Mouse (Mus musculus) heart, embryonic 14.5 days (tissue): Measurements from ENCODE around the gene Fam84a. TPM values are rescaled to one million over a fixed set of nuclear protein-coding genes. Genes with fewer than 3 reads are reported as not detected.

ENCODE experiments used
- ATAC-seq: fragments of 200-750 bp; cut with Nextera tagmentation; 2 replicates; pipeline ENCODE4 v1.8.0; 2017; ENCODE audit warnings: low read depth, moderate TSS enrichment; ENCODE audit not compliant: insufficient number of reproducible peaks, insufficient read depth, low FRiP score
- H3K27ac ChIP-seq, 2 experiments: fragments of 200-500 bp in 1 of 2; fragments of 300-500 bp in 1 of 2; sonication (generic) in 1 of 2; replicated peaks in 1 of 2; 2 replicates each; pipeline ENCODE4 v1.5.1; 2012 to 2014; ENCODE audit warnings: low read depth in 2 of 2, low read length in 2 of 2, control low read depth in 1 of 2, mild to moderate bottlenecking in 1 of 2, mixed read lengths in 1 of 2; ENCODE audit not compliant: control insufficient read depth in 1 of 2, insufficient read depth in 1 of 2
- H3K27me3 ChIP-seq: fragments of 300-500 bp; sonication (generic); 2 replicates; pipeline ENCODE4 v1.6.1; 2014; ENCODE audit warnings: mild to moderate bottlenecking, low read length, control low read depth; ENCODE audit not compliant: control insufficient read depth, insufficient read depth
- H3K36me3 ChIP-seq: fragments of 300-500 bp; sonication (generic); 2 replicates; pipeline ENCODE4 v1.6.1; 2014; ENCODE audit warnings: mild to moderate bottlenecking, control low read depth, low read length, mixed read lengths; ENCODE audit not compliant: control insufficient read depth, insufficient read depth
- H3K4me1 ChIP-seq, 2 experiments: fragments of 200-500 bp in 1 of 2; fragments of 300-500 bp in 1 of 2; sonication (generic) in 1 of 2; 2 replicates each; pipeline ENCODE4 v1.6.1; 2012 to 2014; ENCODE audit warnings: low read length in 2 of 2, control low read depth in 1 of 2, mixed read lengths in 1 of 2; ENCODE audit not compliant: control insufficient read depth in 2 of 2, insufficient read depth in 2 of 2
- H3K4me2 ChIP-seq: fragments of 300-500 bp; sonication (generic); 2 replicates; pipeline ENCODE4 v1.6.1; 2014; ENCODE audit warnings: mild to moderate bottlenecking, low read length
- H3K4me3 ChIP-seq, 2 experiments: fragments of 200-500 bp in 1 of 2; fragments of 300-500 bp in 1 of 2; sonication (generic) in 1 of 2; 2 replicates each; pipeline ENCODE4 v1.5.1; 2012 to 2014; ENCODE audit warnings: low read length in 2 of 2, mild to moderate bottlenecking in 2 of 2, control low read depth in 1 of 2, low read depth in 1 of 2, moderate library complexity in 1 of 2; ENCODE audit not compliant: control insufficient read depth in 1 of 2, insufficient read depth in 1 of 2
- H3K9ac ChIP-seq: fragments of 300-500 bp; sonication (generic); 2 replicates; pipeline ENCODE4 v1.6.1; 2014; ENCODE audit warnings: mild to moderate bottlenecking, low read length
- H3K9me3 ChIP-seq: fragments of 300-500 bp; sonication (generic); 2 replicates; pipeline ENCODE4 v1.6.1; 2016; ENCODE audit warnings: low read length, control low read depth; ENCODE audit not compliant: control insufficient read depth
- WGBS: fragments of 180-500 bp; shearing (Covaris S2); extraction: QIAGEN DNeasy Blood & Tissue Kit; methylation state at CpG from one replicate; pipeline ENCODE4 v1.1.7; 2014; 5-methylcytosine and 5-hydroxymethylcytosine counted together
- polyA plus RNA-seq: library from polyadenylated mRNA; unstranded; fragments of >200 nt; fragmentation: Nextera tagmentation; extraction: Ambion mirVana; gene quantifications from 2 replicates; pipeline ENCODE4 v1.2.1, GENCODE M21; 2014

The Fam84a gene
- 2.1 and 2.8 TPM in 2 replicates for polyA plus RNA-seq

DNA sequence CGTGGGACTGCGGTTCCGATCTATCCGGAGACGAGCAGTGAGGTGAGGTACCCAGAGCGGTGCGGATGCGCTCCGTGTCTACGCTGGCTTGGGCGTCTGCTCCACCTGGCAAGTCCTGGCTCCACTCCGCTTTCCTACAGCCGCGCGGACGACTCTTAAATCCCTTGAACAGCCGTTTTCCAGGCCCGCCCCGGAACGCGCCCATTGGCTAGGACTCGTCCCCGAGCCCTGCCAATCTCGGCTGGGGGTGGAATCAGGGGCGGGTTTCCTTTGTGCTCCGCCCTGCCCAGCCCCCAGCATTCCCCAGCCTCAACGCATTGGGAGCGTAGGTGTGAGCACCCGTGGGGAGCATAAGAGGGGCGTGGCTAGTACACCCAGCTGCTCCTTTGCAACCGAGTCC lies at the start of gene Fam84a:
TSS of gene Fam84a (minus strand) at position 134 of the 400 bp plus-strand sequence.
- Histone ChIP-seq H3K27ac (peak within 1 kb of the TSS; percentile 12 to 15; a peak in 2 of 4 replicates), H3K4me2 (peak within 1 kb of the TSS; percentile 95), H3K9ac (peak within 1 kb of the TSS; percentile 73), H3K4me3 (peak within 1 kb of the TSS; percentile 64 to 66), H3K9me3 (no peaks in the 10 kb centered on the region), H3K27me3 (peaks cover 23% of the 10 kb centered on the region), H3K4me1 (peaks cover 3 to 13% of the 10 kb centered on the region in 2 experiments; a peak in 2 of 4 replicates), H3K36me3 (no peaks in the 10 kb centered on the region)
- under 1% methylated on average over 29 of the region's 31 CpGs for WGBS
- peak; percentile 96 for ATAC-seq

DNA sequence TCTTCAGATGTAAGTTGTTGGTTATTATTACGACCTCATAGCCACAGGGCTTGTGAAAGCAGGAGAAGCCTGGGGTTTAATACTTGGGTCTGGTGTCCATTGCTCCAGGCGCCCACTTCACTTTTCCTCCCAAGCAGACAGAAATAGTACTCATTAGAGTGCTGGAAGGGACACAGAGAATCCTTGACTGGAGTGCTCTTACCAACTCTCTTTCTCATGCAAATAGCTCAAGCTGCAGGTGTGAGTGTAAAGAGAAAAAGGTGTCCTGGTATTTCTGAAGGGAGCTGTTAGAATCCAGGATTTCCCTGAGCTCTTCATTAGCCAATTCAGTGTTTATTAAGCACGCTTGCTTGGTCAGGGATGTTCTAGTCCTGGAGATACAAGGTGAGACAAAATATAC lies 43.6 kb upstream of the Fam84a start:
- Histone ChIP-seq H3K36me3 (no peaks in the 10 kb centered on the region), H3K9ac (no peak overlapping the region), H3K9me3 (no peaks in the 10 kb centered on the region), H3K4me3 (no peak overlapping the region), H3K4me2 (no peak overlapping the region), H3K4me1 (no peaks in the 10 kb centered on the region), H3K27me3 (no peaks in the 10 kb centered on the region), H3K27ac (no peak overlapping the region)
- no peak for ATAC-seq
- 57% methylated on average over 3 of the region's 3 CpGs for WGBS

DNA sequence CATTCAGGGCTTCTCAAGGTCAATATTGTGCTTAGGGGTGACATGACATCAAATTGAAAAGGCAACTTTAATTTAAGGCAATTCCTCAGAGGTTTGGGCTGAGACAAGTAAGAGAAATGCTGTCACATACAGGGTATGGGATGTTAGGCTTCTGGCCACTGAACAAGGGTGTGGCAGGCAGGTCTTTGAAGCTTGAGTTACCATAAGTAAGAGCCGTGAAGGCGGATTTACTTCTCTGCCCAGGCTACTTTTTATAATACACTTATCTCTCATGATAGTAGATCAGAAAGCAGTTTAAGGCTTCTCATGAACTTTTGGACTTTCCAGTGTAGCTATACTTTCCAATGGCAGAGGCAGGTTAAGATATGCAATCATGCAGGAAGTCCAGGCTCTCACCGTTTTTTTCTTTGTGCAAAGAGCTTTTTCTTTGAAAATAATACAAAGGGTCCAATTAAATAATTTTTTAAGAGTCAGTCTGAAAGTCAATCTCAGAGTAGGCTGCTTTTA lies 34.9 kb upstream of the Fam84a start:
- Histone ChIP-seq H3K4me2 (no peak overlapping the region), H3K9me3 (no peaks in the 10 kb centered on the region), H3K27ac (no peak overlapping the region), H3K9ac (no peak overlapping the region), H3K27me3 (no peaks in the 10 kb centered on the region), H3K4me1 (no peaks in the 10 kb centered on the region), H3K36me3 (no peaks in the 10 kb centered on the region), H3K4me3 (no peak overlapping the region)
- no peak for ATAC-seq
- 66% methylated on average over 3 of the region's 3 CpGs for WGBS

- Histone ChIP-seq H3K36me3 (no peaks in the 10 kb centered on the region), H3K27me3 (no peaks in the 10 kb centered on the region), H3K4me1 (peaks cover 2 to 17% of the 10 kb centered on the region in 2 experiments; a peak in 3 of 4 replicates), H3K9ac (no peak overlapping the region), H3K9me3 (no peaks in the 10 kb centered on the region), H3K4me3 (no peak overlapping the region), H3K4me2 (no peak overlapping the region), H3K27ac (peak overlapping the region in 1 of 2 experiments; percentile 64; a peak in 2 of 4 replicates)
- peak; percentile 73 for ATAC-seq
- WGBS = 8% methylated on average over 2 of the region's 2 CpGs
These were observed 13.9 kb upstream of the Fam84a start for GRCm38 (mm10) chr12:14165713-14166112.

DNA sequence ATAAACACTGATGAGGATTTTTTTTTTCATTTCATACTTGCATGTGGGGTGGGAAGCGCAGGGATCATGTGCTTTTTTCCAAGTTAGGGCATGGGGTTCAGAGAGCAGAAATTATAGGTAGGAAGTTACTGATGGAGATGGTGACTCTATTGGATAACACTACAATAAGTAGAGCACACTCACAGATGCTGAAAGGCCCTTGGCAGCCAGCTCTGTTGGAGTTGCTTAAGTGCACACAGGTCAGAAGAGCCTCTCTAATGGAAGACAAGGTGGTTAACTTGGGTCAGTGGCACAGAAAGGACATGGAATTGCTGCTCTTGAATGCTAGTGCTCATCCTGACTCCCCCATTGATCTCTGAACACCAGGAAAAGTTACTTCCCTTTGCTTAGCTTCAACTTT lies 13.1 kb upstream of the Fam84a start:
- peaks cover 2 to 17% of the 10 kb centered on the region in 2 experiments; a peak in 3 of 4 replicates for H3K4me1 ChIP-seq
- H3K4me3 ChIP-seq = no peak overlapping the region
- peak overlapping the region; percentile 20 to 43; a peak in 1 of 4 replicates for H3K27ac ChIP-seq
- H3K4me2 ChIP-seq = no peak overlapping the region
- no peaks in the 10 kb centered on the region for H3K36me3 ChIP-seq
- WGBS = 82% methylated on average over 1 of the region's 1 CpGs
- no peak overlapping the region for H3K9ac ChIP-seq
- no peaks in the 10 kb centered on the region for H3K9me3 ChIP-seq
- H3K27me3 ChIP-seq = no peaks in the 10 kb centered on the region
- ATAC-seq = no peak

- H3K4me2 ChIP-seq = peak overlapping the region; percentile 95
- WGBS = 2% methylated on average over 14 of the region's 14 CpGs
- peak overlapping the region; percentile 12 to 15; a peak in 2 of 4 replicates for H3K27ac ChIP-seq
- H3K36me3 ChIP-seq = no peaks in the 10 kb centered on the region
- peaks cover 3 to 13% of the 10 kb centered on the region in 2 experiments; a peak in 2 of 4 replicates for H3K4me1 ChIP-seq
- ATAC-seq = no peak
- H3K4me3 ChIP-seq = peak overlapping the region; percentile 64 to 66
- H3K9ac ChIP-seq = peak overlapping the region; percentile 68
- peaks cover 23% of the 10 kb centered on the region for H3K27me3 ChIP-seq
- no peaks in the 10 kb centered on the region for H3K9me3 ChIP-seq
These were observed 572 bp upstream of the Fam84a start for GRCm38 (mm10) chr12:14152426-14152825.

GRCm38 (mm10) chr12:14150936-14151631 lies 770 bp downstream of the Fam84a start:
- no peaks in the 10 kb centered on the region for H3K36me3 ChIP-seq
- peak overlapping the region; percentile 95 for H3K4me2 ChIP-seq
- 7% methylated on average over 19 of the region's 19 CpGs for WGBS
- H3K27ac ChIP-seq = no peak overlapping the region
- peak overlapping the region; percentile 73 for H3K9ac ChIP-seq
- H3K4me3 ChIP-seq = peak overlapping the region; percentile 64 to 66
- H3K27me3 ChIP-seq = peaks cover 23% of the 10 kb centered on the region
- peaks cover 3 to 13% of the 10 kb centered on the region in 2 experiments; a peak in 2 of 4 replicates for H3K4me1 ChIP-seq
- H3K9me3 ChIP-seq = no peaks in the 10 kb centered on the region
- ATAC-seq = no peak
